Mouse (Mus musculus) neural tube, embryonic 11.5 days (tissue): ENCODE data around the gene Nkx2-4. TPM values are rescaled to one million over a fixed set of nuclear protein-coding genes. Genes with fewer than 3 reads are reported as not detected.
A peak's percentile ranks its signal among the peaks of the same experiment; 100 is the strongest.

Experiments
- ATAC-seq: fragments of 200-750 bp; cut with Nextera tagmentation; 2 replicates; pipeline ENCODE4 v1.8.0; 2017; ENCODE audit warnings: moderate number of reproducible peaks, mild to moderate bottlenecking, moderate TSS enrichment, moderate library complexity; ENCODE audit not compliant: insufficient read depth, low FRiP score, low TSS enrichment
- DNase-seq: peaks from one replicate; pipeline ENCODE4 v3.0.0-alpha.2; 2015; ENCODE audit warnings: low spot score
- H3K27ac ChIP-seq: fragments of 300-500 bp; sonication (generic); 2 replicates; pipeline ENCODE4 v1.5.1; 2014; ENCODE audit warnings: low read depth, mild to moderate bottlenecking, low read length
- H3K27me3 ChIP-seq: fragments of 300-500 bp; sonication (generic); 2 replicates; pipeline ENCODE4 v1.6.1; 2014; ENCODE audit warnings: mild to moderate bottlenecking, low read length, mixed read lengths; ENCODE audit not compliant: control insufficient read depth, insufficient read depth
- H3K36me3 ChIP-seq: fragments of 300-500 bp; sonication (generic); 2 replicates; pipeline ENCODE4 v1.6.1; 2014; ENCODE audit warnings: mild to moderate bottlenecking, low read length, moderate library complexity, mixed read lengths; ENCODE audit not compliant: control insufficient read depth, insufficient read depth
- H3K4me1 ChIP-seq: fragments of 300-500 bp; sonication (generic); 2 replicates; pipeline ENCODE4 v1.6.1; 2014; ENCODE audit warnings: low read length, mixed read lengths; ENCODE audit not compliant: control insufficient read depth, insufficient read depth
- H3K4me2 ChIP-seq: fragments of 300-500 bp; sonication (generic); 2 replicates; pipeline ENCODE4 v1.6.1; 2014; ENCODE audit warnings: low read depth, mild to moderate bottlenecking, moderate library complexity
- H3K4me3 ChIP-seq: fragments of 300-500 bp; sonication (generic); 2 replicates; pipeline ENCODE4 v1.5.1; 2014; ENCODE audit warnings: low read depth, low read length
- H3K9ac ChIP-seq: fragments of 300-500 bp; sonication (generic); 2 replicates; pipeline ENCODE4 v1.6.1; 2014; ENCODE audit warnings: mild to moderate bottlenecking, low read length
- H3K9me3 ChIP-seq: fragments of 300-500 bp; sonication (generic); 2 replicates; pipeline ENCODE4 v1.6.1; 2016; ENCODE audit warnings: low read length; ENCODE audit not compliant: control insufficient read depth
- WGBS: fragments of 180-500 bp; shearing (Covaris S2); extraction: QIAGEN DNeasy Blood & Tissue Kit; methylation state at CpG from one replicate; pipeline ENCODE4 v1.1.7; 2014; 5-methylcytosine and 5-hydroxymethylcytosine counted together
- polyA plus RNA-seq: library from polyadenylated mRNA; unstranded; fragments of >200 nt; fragmentation: Nextera tagmentation; extraction: Ambion mirVana; gene quantifications from 2 replicates; pipeline ENCODE4 v1.2.1, GENCODE M21; 2014

Nkx2-4 gene
- not detected in 2 replicates for polyA plus RNA-seq

- Histone ChIP-seq H3K36me3 (no peaks in the 10 kb centered on the region), H3K4me3 (peak within 1 kb of the TSS; percentile 25), H3K4me1 (no peaks in the 10 kb centered on the region), H3K9ac (no peak within 1 kb of the TSS), H3K27ac (no peak within 1 kb of the TSS), H3K9me3 (no peaks in the 10 kb centered on the region), H3K4me2 (peak within 1 kb of the TSS; percentile 35), H3K27me3 (peaks cover 70% of the 10 kb centered on the region)
- peak; percentile 49 for DNase-seq
- under 1% methylated on average over 76 of the region's 82 CpGs for WGBS
- ATAC-seq = no peak
Measured at GRCm38 (mm10) chr2:147085072-147085870, at the start of gene Nkx2-4. Nkx2-4 (minus strand) TSS chr2:147085445.

- H3K27ac ChIP-seq = no peak overlapping the region
- H3K27me3 ChIP-seq = no peaks in the 10 kb centered on the region
- no peaks in the 10 kb centered on the region for H3K36me3 ChIP-seq
- H3K4me3 ChIP-seq = no peak overlapping the region
- WGBS = 74% methylated on average over 6 of the region's 6 CpGs
- no peak overlapping the region for H3K9ac ChIP-seq
- ATAC-seq = no peak
- no peaks in the 10 kb centered on the region for H3K9me3 ChIP-seq
- no peak for DNase-seq
- no peaks in the 10 kb centered on the region for H3K4me1 ChIP-seq
- H3K4me2 ChIP-seq = no peak overlapping the region
Measured at GRCm38 (mm10) chr2:147127366-147127765, 42.1 kb upstream of the Nkx2-4 start.

- no peaks in the 10 kb centered on the region for H3K4me1 ChIP-seq
- no peak overlapping the region for H3K9ac ChIP-seq
- H3K9me3 ChIP-seq = no peaks in the 10 kb centered on the region
- no peaks in the 10 kb centered on the region for H3K27me3 ChIP-seq
- H3K4me2 ChIP-seq = no peak overlapping the region
- 95% methylated on average over 1 of the region's 1 CpGs for WGBS
- DNase-seq (no peak), ATAC-seq (no peak)
- H3K4me3 ChIP-seq = no peak overlapping the region
- H3K27ac ChIP-seq = no peak overlapping the region
- no peaks in the 10 kb centered on the region for H3K36me3 ChIP-seq
Measured at GRCm38 (mm10) chr2:147119736-147120135, 34.5 kb upstream of the Nkx2-4 start.

GRCm38 (mm10) chr2:147086441-147086840 is 1.2 kb upstream of the Nkx2-4 start:
- WGBS = 14% methylated on average over 5 of the region's 5 CpGs
- Histone ChIP-seq H3K36me3 (no peaks in the 10 kb centered on the region), H3K9me3 (no peaks in the 10 kb centered on the region), H3K4me2 (no peak overlapping the region), H3K4me1 (no peaks in the 10 kb centered on the region), H3K9ac (no peak overlapping the region), H3K4me3 (no peak overlapping the region), H3K27ac (no peak overlapping the region), H3K27me3 (peaks cover 59% of the 10 kb centered on the region)
- no peak for DNase-seq
- no peak for ATAC-seq

GRCm38 (mm10) chr2:147085937-147086336 is 692 bp upstream of the Nkx2-4 start:
- H3K4me1 ChIP-seq = no peaks in the 10 kb centered on the region
- no peak overlapping the region for H3K9ac ChIP-seq
- H3K4me3 ChIP-seq = no peak overlapping the region
- H3K9me3 ChIP-seq = no peaks in the 10 kb centered on the region
- H3K4me2 ChIP-seq = no peak overlapping the region
- DNase-seq (no peak), ATAC-seq (no peak)
- H3K27me3 ChIP-seq = peaks cover 64% of the 10 kb centered on the region
- no peak overlapping the region for H3K27ac ChIP-seq
- no peaks in the 10 kb centered on the region for H3K36me3 ChIP-seq
- 4% methylated on average over 6 of the region's 6 CpGs for WGBS

- DNase-seq (peak; percentile 36), ATAC-seq (peak; percentile 24)
- peak overlapping the region; percentile 35 for H3K4me2 ChIP-seq
- peak overlapping the region; percentile 25 for H3K4me3 ChIP-seq
- no peaks in the 10 kb centered on the region for H3K9me3 ChIP-seq
- H3K4me1 ChIP-seq = no peaks in the 10 kb centered on the region
- WGBS = 1% methylated on average over 65 of the region's 106 CpGs
- H3K36me3 ChIP-seq = no peaks in the 10 kb centered on the region
- no peak overlapping the region for H3K27ac ChIP-seq
- H3K9ac ChIP-seq = no peak overlapping the region
- H3K27me3 ChIP-seq = peaks cover 72% of the 10 kb centered on the region
Measured at GRCm38 (mm10) chr2:147084366-147085071, 726 bp downstream of the Nkx2-4 start.

GRCm38 (mm10) chr2:147083471-147084365 is 1.5 kb downstream of the Nkx2-4 start:
- 1% methylated on average over 70 of the region's 72 CpGs for WGBS
- H3K9ac ChIP-seq = no peak overlapping the region
- no peaks in the 10 kb centered on the region for H3K4me1 ChIP-seq
- no peaks in the 10 kb centered on the region for H3K9me3 ChIP-seq
- no peak overlapping the region for H3K4me3 ChIP-seq
- no peak overlapping the region for H3K27ac ChIP-seq
- no peak overlapping the region for H3K4me2 ChIP-seq
- H3K27me3 ChIP-seq = peaks cover 77% of the 10 kb centered on the region
- no peaks in the 10 kb centered on the region for H3K36me3 ChIP-seq
- DNase-seq (peak; percentile 57), ATAC-seq (peak; percentile 68)

GRCm38 (mm10) chr2:147082391-147082790 is 2.9 kb downstream of the Nkx2-4 start:
- 61% methylated on average over 4 of the region's 4 CpGs for WGBS
- H3K4me2 ChIP-seq = no peak overlapping the region
- peaks cover 69% of the 10 kb centered on the region for H3K27me3 ChIP-seq
- DNase-seq (no peak), ATAC-seq (no peak)
- no peak overlapping the region for H3K27ac ChIP-seq
- H3K9ac ChIP-seq = no peak overlapping the region
- no peaks in the 10 kb centered on the region for H3K36me3 ChIP-seq
- no peak overlapping the region for H3K4me3 ChIP-seq
- no peaks in the 10 kb centered on the region for H3K9me3 ChIP-seq
- H3K4me1 ChIP-seq = no peaks in the 10 kb centered on the region
